9 mouse cellular contexts compared by ENCODE assay signal in the genomic region with DNA sequence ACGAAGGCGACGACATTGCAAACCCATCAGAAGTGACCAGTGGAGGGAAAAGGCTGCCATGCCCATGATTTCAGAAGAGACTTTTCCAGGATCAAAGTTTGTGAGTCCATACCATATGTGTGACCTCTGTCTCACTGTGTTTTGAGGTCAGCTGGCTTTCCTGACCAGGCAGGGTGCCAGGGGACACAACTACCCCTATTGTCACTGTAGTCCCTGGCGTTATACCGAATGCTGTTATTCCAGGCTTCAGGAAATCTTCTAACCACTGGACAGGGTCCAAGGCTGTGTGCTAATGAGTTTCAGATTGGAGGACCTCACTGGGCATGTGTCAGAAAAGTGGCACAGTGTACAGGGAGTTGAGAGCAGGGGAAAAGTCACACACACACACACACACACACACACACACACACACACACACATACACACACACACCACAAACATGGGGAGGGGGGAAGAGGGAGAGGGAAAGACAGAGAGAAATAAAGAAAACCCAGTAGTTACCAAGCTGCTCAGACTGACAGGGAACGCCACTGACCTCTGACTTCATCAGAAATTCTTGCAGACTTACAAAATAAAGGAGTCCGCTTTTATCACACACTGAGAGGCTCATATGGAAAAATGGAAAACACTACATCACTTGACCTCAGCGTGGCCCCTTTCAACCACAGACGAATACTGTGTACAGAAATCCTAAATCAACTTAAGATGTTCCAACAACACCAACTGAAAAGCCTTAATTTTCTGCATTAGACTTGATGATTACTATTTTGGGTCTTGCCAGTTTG.
DNase-seq lines count a peak whose midpoint lies in the region; ATAC-seq lines count a peak whose summit lies in the region.
"Had no signal": no experiment of that assay in that cellular context is flagged by ENCODE, and none has a peak within 500 bp of the region (broad histone marks: within the 10 kb centered on the region; RNA-seq: fewer than 3 reads in every experiment).

No protein-coding gene starts in this region.

- ATAC-seq in hindbrain, embryonic 14.5 days (ENCODE audit: low FRiP score) = no peak
- no peak for ATAC-seq in hindbrain, embryonic 12.5 days (ENCODE audit: low FRiP score)

- no peaks in the 10 kb centered on the region; the same call in 1 of the 2 replicates for H3K4me1 ChIP-seq in hindbrain, embryonic 14.5 days (replicated peaks; ENCODE audit: control insufficient read depth, insufficient read depth, low read length)
- 0 out of 2 replicates have a peak, but pooled peaks cover 7% of the 10 kb centered on the region for H3K4me1 ChIP-seq in hindbrain, embryonic 12.5 days
- peaks cover 39% of the 10 kb centered on the region for H3K4me1 ChIP-seq in heart, embryonic 10.5 days

- WGBS in hindbrain, embryonic 14.5 days = 65% methylated on average over 9 of the region's 9 CpGs
- 59% methylated on average over 9 of the region's 9 CpGs for WGBS in hindbrain, embryonic 12.5 days
- 58% methylated on average over 9 of the region's 9 CpGs for WGBS in heart, embryonic 10.5 days

- H3K9ac ChIP-seq in hindbrain, embryonic 14.5 days = no peak overlapping the region
- no peak overlapping the region for H3K9ac ChIP-seq in hindbrain, embryonic 12.5 days

- no peak overlapping the region for H3K4me2 ChIP-seq in hindbrain, embryonic 14.5 days (replicated peaks)
- H3K4me2 ChIP-seq in hindbrain, embryonic 12.5 days (replicated peaks) = no peak overlapping the region

- peak; percentile 38 for DNase-seq in hindbrain, embryonic 14.5 days (ENCODE audit: low spot score)
- DNase-seq in adrenal gland, postnatal 36 days = peak; percentile 23 to 50
- DNase-seq in heart, embryonic 10.5 days (ENCODE audit: low spot score) = no peak
- DNase-seq in kidney, postnatal 4 days = peak; percentile 39 to 52
- no peak for DNase-seq in cerebellum, adult 8-10 months
- DNase-seq in yolk sac, embryonic 10.5 days (ENCODE audit: low spot score) = no peak
- no peak for DNase-seq in spleen, adult 18-20 months
- DNase-seq: thymus, postnatal 14 days had no signal

- H3K27me3 ChIP-seq in hindbrain, embryonic 14.5 days (ENCODE audit: control insufficient read depth, insufficient read depth, low read length) = no peaks in the 10 kb centered on the region
- no peaks in the 10 kb centered on the region for H3K27me3 ChIP-seq in hindbrain, embryonic 12.5 days
- H3K27me3 ChIP-seq in heart, embryonic 10.5 days (ENCODE audit: insufficient read depth, poor library complexity, severe bottlenecking) = no peaks in the 10 kb centered on the region

- no peaks in the 10 kb centered on the region for H3K36me3 ChIP-seq in hindbrain, embryonic 14.5 days (replicated peaks; ENCODE audit: control insufficient read depth, insufficient read depth)
- H3K36me3 ChIP-seq in hindbrain, embryonic 12.5 days = no peaks in the 10 kb centered on the region
- H3K36me3 ChIP-seq in heart, embryonic 10.5 days = peaks cover 16% of the 10 kb centered on the region

- no peaks in the 10 kb centered on the region for H3K9me3 ChIP-seq in hindbrain, embryonic 14.5 days (ENCODE audit: control insufficient read depth, low read length)
- no peaks in the 10 kb centered on the region for H3K9me3 ChIP-seq in hindbrain, embryonic 12.5 days (replicated peaks)
- no peaks in the 10 kb centered on the region for H3K9me3 ChIP-seq in heart, embryonic 10.5 days

- no peak overlapping the region for H3K4me3 ChIP-seq in hindbrain, embryonic 14.5 days (replicated peaks; ENCODE audit: low read length)
- H3K4me3 ChIP-seq in hindbrain, embryonic 12.5 days = no peak overlapping the region
- no peak overlapping the region for H3K4me3 ChIP-seq in heart, embryonic 10.5 days

- no peak overlapping the region for H3K27ac ChIP-seq in hindbrain, embryonic 14.5 days
- no peak overlapping the region for H3K27ac ChIP-seq in hindbrain, embryonic 12.5 days
- peak overlapping the region; percentile 44; the same call in 1 of the 2 replicates for H3K27ac ChIP-seq in heart, embryonic 10.5 days

Comparison
In these comparisons a context has a peak if more than half of its experiments do, and no peak if none do; other contexts are left out.
1. DNase-seq: peak in hindbrain, embryonic 14.5 days (single experiment), adrenal gland, postnatal 36 days (2 of 2) and kidney, postnatal 4 days (2 of 2); none in heart, embryonic 10.5 days (single experiment), cerebellum, adult 8-10 months (single experiment), yolk sac, embryonic 10.5 days (single experiment) and spleen, adult 18-20 months (0 of 2).